Mouse (Mus musculus): Measurements from ENCODE around the gene Inpp5f. TPM values are rescaled to one million over a fixed set of nuclear protein-coding genes. Genes with fewer than 3 reads are reported as not detected.

Gene Inpp5f
- polyA plus RNA-seq, 1 experiment = 3.6 TPM

- Histone ChIP-seq H3K79me2 (ENCODE audit: control insufficient read depth, insufficient read depth) (peaks cover 34% of the 10 kb centered on the region), H3K4me3 (no peak overlapping the region), H3K27me3 (ENCODE audit: control insufficient read depth, insufficient read depth, insufficient read length) (no peaks in the 10 kb centered on the region), H3K36me3 (ENCODE audit: control insufficient read depth, insufficient read depth) (no peaks in the 10 kb centered on the region), H3K4me2 (ENCODE audit: low read depth) (no peak overlapping the region), H3ac (ENCODE audit: control insufficient read depth, insufficient read length) (no peak overlapping the region)
- no peak for TF ChIP-seq CEBPB (IDR thresholded peaks at IDR 0.05; ENCODE audit: insufficient read depth, poor library complexity, severe bottlenecking)
- TF ChIP-seq TCF12 (IDR thresholded peaks at IDR 0.05; ENCODE audit: insufficient read depth, poor library complexity, severe bottlenecking) = no peak
- no peak for TF ChIP-seq TCF3 (IDR thresholded peaks at IDR 0.05; ENCODE audit: insufficient read length, low read depth)
- no peak for TF ChIP-seq REST (IDR thresholded peaks at IDR 0.05; ENCODE audit: insufficient read depth, insufficient read length)
- no peak for TF ChIP-seq MYOG (IDR thresholded peaks at IDR 0.05; ENCODE audit: control insufficient read depth in 1 of 3, insufficient read depth in 1 of 3, insufficient read length in 2 of 3, low read depth in 2 of 3)
- TF ChIP-seq SRF (IDR thresholded peaks at IDR 0.05; ENCODE audit: control insufficient read depth, insufficient read length, low read depth) = no peak
- TF ChIP-seq USF1 (IDR thresholded peaks at IDR 0.05; ENCODE audit: low read depth) = no peak
- no peak for TF ChIP-seq E2F4 (IDR thresholded peaks at IDR 0.05; ENCODE audit: insufficient read depth)
- no peak for TF ChIP-seq MYOD1 (IDR thresholded peaks at IDR 0.05; ENCODE audit: control insufficient read depth in 1 of 3, insufficient read length in 2 of 3, low read depth in 2 of 3)
- TF ChIP-seq MAX (IDR thresholded peaks at IDR 0.05; ENCODE audit: low read depth) = no peak
- TF ChIP-seq POLR2AphosphoS2 (IDR thresholded peaks at IDR 0.05; ENCODE audit: insufficient read length, low read depth) = no peak
- TF ChIP-seq POLR2A (IDR thresholded peaks at IDR 0.05; ENCODE audit: insufficient read length, low read depth) = no peak
Observed at GRCm38 (mm10) chr7:128617587-128617986, 6.5 kb downstream of the Inpp5f start.

GRCm38 (mm10) chr7:128620178-128620577, 9.1 kb downstream of the Inpp5f start:
- peaks cover 29% of the 10 kb centered on the region for H3K79me2 ChIP-seq (ENCODE audit: control insufficient read depth, insufficient read depth)
- TF ChIP-seq TCF3 (IDR thresholded peaks at IDR 0.05; ENCODE audit: insufficient read length, low read depth) (no peak), TCF12 (IDR thresholded peaks at IDR 0.05; ENCODE audit: insufficient read depth, poor library complexity, severe bottlenecking) (no peak), USF1 (IDR thresholded peaks at IDR 0.05; ENCODE audit: low read depth) (no peak), MYOG (IDR thresholded peaks at IDR 0.05; ENCODE audit: control insufficient read depth in 1 of 3, insufficient read depth in 1 of 3, insufficient read length in 2 of 3, low read depth in 2 of 3) (no peak), POLR2A (IDR thresholded peaks at IDR 0.05; ENCODE audit: insufficient read length, low read depth) (no peak), POLR2AphosphoS2 (IDR thresholded peaks at IDR 0.05; ENCODE audit: insufficient read length, low read depth) (no peak), E2F4 (IDR thresholded peaks at IDR 0.05; ENCODE audit: insufficient read depth) (no peak), CEBPB (IDR thresholded peaks at IDR 0.05; ENCODE audit: insufficient read depth, poor library complexity, severe bottlenecking) (no peak), MYOD1 (IDR thresholded peaks at IDR 0.05; ENCODE audit: control insufficient read depth in 1 of 3, insufficient read length in 2 of 3, low read depth in 2 of 3) (no peak), SRF (IDR thresholded peaks at IDR 0.05; ENCODE audit: control insufficient read depth, insufficient read length, low read depth) (no peak), MAX (IDR thresholded peaks at IDR 0.05; ENCODE audit: low read depth) (no peak), REST (IDR thresholded peaks at IDR 0.05; ENCODE audit: insufficient read depth, insufficient read length) (no peak)
- no peak overlapping the region for H3K4me2 ChIP-seq (ENCODE audit: low read depth)
- no peak overlapping the region for H3ac ChIP-seq (ENCODE audit: control insufficient read depth, insufficient read length)
- no peak overlapping the region for H3K4me3 ChIP-seq
- no peaks in the 10 kb centered on the region for H3K36me3 ChIP-seq (ENCODE audit: control insufficient read depth, insufficient read depth)
- H3K27me3 ChIP-seq (ENCODE audit: control insufficient read depth, insufficient read depth, insufficient read length) = no peaks in the 10 kb centered on the region

- H3K4me3 ChIP-seq = no peak overlapping the region
- TF ChIP-seq E2F4 (IDR thresholded peaks at IDR 0.05; ENCODE audit: insufficient read depth) = no peak
- no peak for TF ChIP-seq TCF12 (IDR thresholded peaks at IDR 0.05; ENCODE audit: insufficient read depth, poor library complexity, severe bottlenecking)
- no peak for TF ChIP-seq TCF3 (IDR thresholded peaks at IDR 0.05; ENCODE audit: insufficient read length, low read depth)
- TF ChIP-seq MAX (IDR thresholded peaks at IDR 0.05; ENCODE audit: low read depth) = no peak
- TF ChIP-seq MYOD1 (IDR thresholded peaks at IDR 0.05; ENCODE audit: control insufficient read depth in 1 of 3, insufficient read length in 2 of 3, low read depth in 2 of 3) = no peak
- no peak for TF ChIP-seq MYOG (IDR thresholded peaks at IDR 0.05; ENCODE audit: control insufficient read depth in 1 of 3, insufficient read depth in 1 of 3, insufficient read length in 2 of 3, low read depth in 2 of 3)
- TF ChIP-seq REST (IDR thresholded peaks at IDR 0.05; ENCODE audit: insufficient read depth, insufficient read length) = no peak
- TF ChIP-seq SRF (IDR thresholded peaks at IDR 0.05; ENCODE audit: control insufficient read depth, insufficient read length, low read depth) = no peak
- no peak overlapping the region for H3ac ChIP-seq (ENCODE audit: control insufficient read depth, insufficient read length)
- no peaks in the 10 kb centered on the region for H3K36me3 ChIP-seq (ENCODE audit: control insufficient read depth, insufficient read depth)
- no peaks in the 10 kb centered on the region for H3K27me3 ChIP-seq (ENCODE audit: control insufficient read depth, insufficient read depth, insufficient read length)
- H3K4me2 ChIP-seq (ENCODE audit: low read depth) = peak overlapping the region; percentile 68
- H3K79me2 ChIP-seq (ENCODE audit: control insufficient read depth, insufficient read depth) = peaks cover 28% of the 10 kb centered on the region
Observed at GRCm38 (mm10) chr7:128622266-128622961, 11.3 kb downstream of the Inpp5f start.

GRCm38 (mm10) chr7:128622994-128623393, 11.9 kb downstream of the Inpp5f start:
- no peak for TF ChIP-seq USF1 (IDR thresholded peaks at IDR 0.05; ENCODE audit: low read depth)
- TF ChIP-seq E2F4 (IDR thresholded peaks at IDR 0.05; ENCODE audit: insufficient read depth) = no peak
- TF ChIP-seq TCF12 (IDR thresholded peaks at IDR 0.05; ENCODE audit: insufficient read depth, poor library complexity, severe bottlenecking) = no peak
- no peak for TF ChIP-seq POLR2AphosphoS2 (IDR thresholded peaks at IDR 0.05; ENCODE audit: insufficient read length, low read depth)
- no peak for TF ChIP-seq POLR2A (IDR thresholded peaks at IDR 0.05; ENCODE audit: insufficient read length, low read depth)
- TF ChIP-seq MYOD1 (IDR thresholded peaks at IDR 0.05; ENCODE audit: control insufficient read depth in 1 of 3, insufficient read length in 2 of 3, low read depth in 2 of 3) = no peak
- TF ChIP-seq SRF (IDR thresholded peaks at IDR 0.05; ENCODE audit: control insufficient read depth, insufficient read length, low read depth) = no peak
- TF ChIP-seq REST (IDR thresholded peaks at IDR 0.05; ENCODE audit: insufficient read depth, insufficient read length) = no peak
- no peak for TF ChIP-seq MAX (IDR thresholded peaks at IDR 0.05; ENCODE audit: low read depth)
- TF ChIP-seq TCF3 (IDR thresholded peaks at IDR 0.05; ENCODE audit: insufficient read length, low read depth) = no peak
- no peak for TF ChIP-seq CEBPB (IDR thresholded peaks at IDR 0.05; ENCODE audit: insufficient read depth, poor library complexity, severe bottlenecking)
- no peak for TF ChIP-seq MYOG (IDR thresholded peaks at IDR 0.05; ENCODE audit: control insufficient read depth in 1 of 3, insufficient read depth in 1 of 3, insufficient read length in 2 of 3, low read depth in 2 of 3)
- H3K79me2 ChIP-seq (ENCODE audit: control insufficient read depth, insufficient read depth) = peaks cover 29% of the 10 kb centered on the region
- H3K4me3 ChIP-seq = no peak overlapping the region

More at GRCm38 (mm10) chr7:128622994-128623393, 11.9 kb downstream of the Inpp5f start:
- Histone ChIP-seq H3ac (ENCODE audit: control insufficient read depth, insufficient read length) (no peak overlapping the region), H3K27me3 (ENCODE audit: control insufficient read depth, insufficient read depth, insufficient read length) (no peaks in the 10 kb centered on the region), H3K36me3 (ENCODE audit: control insufficient read depth, insufficient read depth) (no peaks in the 10 kb centered on the region), H3K4me2 (ENCODE audit: low read depth) (peak overlapping the region; percentile 68)

Measured in myocyte (in vitro differentiated cells).